Mouse (Mus musculus) testis, adult 2 months (tissue): ENCODE results near the gene Mapre3. TPM values are rescaled to one million over a fixed set of nuclear protein-coding genes. Genes with fewer than 3 reads are reported as not detected.

Experiments used
- H3K27ac ChIP-seq: fragments of 200-500 bp; 2 replicates; pipeline ENCODE4 v1.5.1; 2012; ENCODE audit warnings: low read depth, low read length; ENCODE audit not compliant: control insufficient read depth, insufficient read depth
- H3K27me3 ChIP-seq: fragments of 200-500 bp; 2 replicates; pipeline ENCODE4 v1.6.1; 2012; ENCODE audit warnings: mild to moderate bottlenecking, low read length, moderate library complexity; ENCODE audit not compliant: control insufficient read depth, insufficient read depth
- H3K36me3 ChIP-seq: fragments of 200-500 bp; 2 replicates; pipeline ENCODE4 v1.6.1; 2012; ENCODE audit warnings: mild to moderate bottlenecking, low read length; ENCODE audit not compliant: control insufficient read depth, insufficient read depth
- H3K4me1 ChIP-seq: fragments of 200-500 bp; 2 replicates; pipeline ENCODE4 v1.6.1; 2012; ENCODE audit warnings: low read length; ENCODE audit not compliant: control insufficient read depth, insufficient read depth
- H3K4me3 ChIP-seq: fragments of 200-500 bp; 2 replicates; pipeline ENCODE4 v1.5.1; 2012; ENCODE audit warnings: low read depth, mild to moderate bottlenecking, low read length, moderate library complexity, mixed read lengths; ENCODE audit not compliant: control insufficient read depth
- CTCF ChIP-seq: fragments of 200-500 bp; IDR thresholded peaks from 2 replicates; pipeline ENCODE4 v1.5.1; 2012; ENCODE audit warnings: low read depth, mild to moderate bottlenecking, inconsistent platforms, low read length, moderate library complexity; ENCODE audit not compliant: control insufficient read depth, insufficient read depth, insufficient replicate concordance
- POLR2A ChIP-seq: fragments of 200-500 bp; IDR thresholded peaks from 2 replicates; pipeline ENCODE4 v1.6.1; 2012; ENCODE audit warnings: low read depth, mild to moderate bottlenecking, inconsistent platforms, low read length, moderate library complexity; ENCODE audit not compliant: control insufficient read depth
- polyA plus RNA-seq: library from polyadenylated mRNA; depleted of rRNA; stranded (reverse); fragments of >200 nt; gene quantifications from 2 replicates; pipeline ENCODE4 v1.2.3, GENCODE M21; 2012; rRNA removed

Mapre3 gene
- polyA plus RNA-seq: 341 and 342 TPM in 2 replicates

GRCm38 (mm10) chr5:30814424-30815119 is at the start of gene Mapre3:
TSS of gene Mapre3 (plus strand) at chr5:30814641.
- H3K4me3 ChIP-seq: peak within 1 kb of the TSS; percentile 84
- TF ChIP-seq CTCF: no peak
- TF ChIP-seq POLR2A: peak; percentile 48; the same call in 1 of the 2 replicates
- H3K36me3 ChIP-seq: no peaks in the 10 kb centered on the region
- H3K27me3 ChIP-seq: no peaks in the 10 kb centered on the region
- H3K4me1 ChIP-seq: peaks cover 7% of the 10 kb centered on the region
- peak within 1 kb of the TSS; percentile 65 for H3K27ac ChIP-seq

- Histone ChIP-seq H3K4me3 (no peak overlapping the region), H3K4me1 (no peaks in the 10 kb centered on the region; the same call in 1 of the 2 replicates), H3K27me3 (no peaks in the 10 kb centered on the region), H3K27ac (no peak overlapping the region), H3K36me3 (no peaks in the 10 kb centered on the region)
- TF ChIP-seq CTCF (no peak), POLR2A (no peak)
These were observed 48.7 kb upstream of the Mapre3 start for GRCm38 (mm10) chr5:30765596-30766370.

GRCm38 (mm10) chr5:30768082-30768481 is 46.4 kb upstream of the Mapre3 start:
- Histone ChIP-seq H3K4me3 (no peak overlapping the region), H3K27me3 (no peaks in the 10 kb centered on the region), H3K36me3 (no peaks in the 10 kb centered on the region), H3K4me1 (no peaks in the 10 kb centered on the region; the same call in 1 of the 2 replicates), H3K27ac (peak overlapping the region; percentile 33; the same call in 1 of the 2 replicates)
- TF ChIP-seq CTCF: no peak
- TF ChIP-seq POLR2A: no peak

DNA sequence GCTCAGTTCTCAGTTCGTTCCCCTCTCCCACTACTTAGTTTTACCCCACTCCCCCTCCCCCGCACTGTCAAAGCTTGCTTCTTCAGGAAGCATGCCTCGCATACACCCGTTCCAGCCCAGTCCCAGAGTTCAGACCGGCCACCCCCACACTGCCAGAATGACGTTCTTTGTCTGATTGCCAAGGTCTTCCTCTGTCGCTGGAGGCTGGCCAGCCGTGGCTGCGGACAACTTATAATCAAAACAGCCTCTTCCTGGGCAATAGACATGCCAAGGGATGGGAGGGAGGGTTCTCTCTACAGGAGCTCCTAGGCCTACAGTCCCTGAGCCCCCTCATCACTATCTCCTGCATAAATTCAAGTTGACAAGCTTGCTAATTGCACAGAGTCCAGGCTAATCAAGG is 45.8 kb upstream of the Mapre3 start:
- no peaks in the 10 kb centered on the region; the same call in 1 of the 2 replicates for H3K4me1 ChIP-seq
- TF ChIP-seq POLR2A: no peak
- no peak for TF ChIP-seq CTCF
- H3K27ac ChIP-seq: no peak overlapping the region
- no peaks in the 10 kb centered on the region for H3K27me3 ChIP-seq
- H3K4me3 ChIP-seq: no peak overlapping the region
- no peaks in the 10 kb centered on the region for H3K36me3 ChIP-seq

DNA sequence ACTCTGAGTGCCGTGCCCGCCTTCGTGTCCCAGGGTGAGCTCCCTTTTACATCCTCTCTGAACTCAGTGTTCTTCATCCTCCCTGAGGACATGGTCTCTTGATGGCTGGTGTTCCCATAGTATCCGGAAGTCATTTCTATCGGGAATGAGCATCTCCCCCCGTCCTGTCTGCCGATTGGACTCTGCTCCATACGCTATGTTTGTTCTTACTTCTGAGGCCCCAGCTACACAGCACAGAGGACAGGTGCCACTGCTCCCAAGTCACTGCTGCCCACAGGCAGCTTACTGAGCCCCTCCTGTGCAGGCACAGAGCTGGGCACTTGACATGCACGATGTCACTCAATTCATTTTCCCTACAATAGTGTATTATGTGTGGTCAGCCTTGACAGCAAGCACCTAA is 45.4 kb upstream of the Mapre3 start:
- no peaks in the 10 kb centered on the region; the same call in 1 of the 2 replicates for H3K4me1 ChIP-seq
- no peaks in the 10 kb centered on the region for H3K27me3 ChIP-seq
- no peak for TF ChIP-seq CTCF
- TF ChIP-seq POLR2A: no peak
- H3K36me3 ChIP-seq: no peaks in the 10 kb centered on the region
- H3K4me3 ChIP-seq: no peak overlapping the region
- H3K27ac ChIP-seq: no peak overlapping the region

DNA sequence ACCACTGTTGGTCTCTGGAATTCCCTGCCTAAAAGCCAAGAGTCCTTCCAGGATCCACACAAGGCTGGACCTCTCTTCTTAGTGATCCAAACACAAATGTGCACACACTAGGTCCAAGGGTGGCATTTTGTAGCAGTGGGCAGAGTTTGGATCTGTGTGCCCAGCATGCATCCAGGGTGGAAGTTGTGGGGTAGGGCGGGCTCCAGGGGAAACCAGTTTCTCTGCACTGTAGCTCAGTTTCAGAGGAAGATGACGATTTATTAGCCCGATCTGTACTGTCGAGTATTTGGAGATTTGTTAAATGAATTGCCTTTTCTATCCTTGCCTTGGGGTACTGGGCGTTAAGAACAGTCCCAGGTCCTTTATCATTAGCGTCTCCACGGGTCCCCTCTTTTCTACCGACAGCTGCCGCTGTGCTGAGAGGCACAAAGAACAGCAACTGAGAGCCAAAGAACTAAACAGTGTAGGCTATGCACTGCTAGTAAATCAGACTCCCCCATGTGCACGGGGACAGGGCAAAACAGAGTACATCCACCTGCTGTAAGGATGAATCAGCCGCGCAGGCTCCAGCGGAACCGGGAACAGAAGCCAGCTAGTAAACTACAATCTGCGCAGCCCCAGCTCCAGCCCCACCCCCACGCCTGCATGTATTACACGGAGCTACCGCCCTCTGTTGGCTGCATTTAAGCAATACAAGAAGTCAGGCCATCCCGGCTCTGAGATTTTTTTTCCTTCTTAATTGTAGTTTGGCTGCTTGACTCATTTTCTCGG is 39.7 kb upstream of the Mapre3 start:
- no peaks in the 10 kb centered on the region for H3K36me3 ChIP-seq
- no peak overlapping the region; the same call in 1 of the 2 replicates for H3K4me3 ChIP-seq
- TF ChIP-seq CTCF (peak; percentile 71; the same call in 1 of the 2 replicates), POLR2A (no peak)
- no peak overlapping the region for H3K27ac ChIP-seq
- H3K27me3 ChIP-seq: no peaks in the 10 kb centered on the region
- H3K4me1 ChIP-seq: no peaks in the 10 kb centered on the region; the same call in 1 of the 2 replicates

DNA sequence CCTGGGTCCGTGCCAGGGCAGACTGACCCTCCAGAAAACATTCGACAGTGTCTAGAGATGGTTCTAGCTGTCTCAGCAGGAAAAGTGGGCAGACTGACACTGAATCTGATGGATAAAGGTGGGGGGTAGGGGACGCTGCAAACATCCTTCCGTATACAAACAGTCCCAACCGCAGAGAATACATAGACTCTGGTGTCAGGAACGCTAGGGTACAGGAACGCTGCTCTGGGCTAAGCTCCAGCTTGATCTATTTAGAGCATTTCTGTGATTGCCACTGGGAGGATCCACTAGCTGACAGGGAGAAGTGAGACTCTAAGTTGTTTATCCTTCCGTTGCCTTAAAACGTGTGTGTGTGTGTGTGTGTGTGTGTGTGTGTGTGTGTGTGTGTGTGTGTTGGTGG is 33.7 kb upstream of the Mapre3 start:
- no peak for TF ChIP-seq POLR2A
- TF ChIP-seq CTCF: no peak
- Histone ChIP-seq H3K27ac (no peak overlapping the region), H3K36me3 (no peaks in the 10 kb centered on the region), H3K27me3 (no peaks in the 10 kb centered on the region), H3K4me1 (peaks cover 2% of the 10 kb centered on the region), H3K4me3 (no peak overlapping the region)
